Mouse (Mus musculus): ENCODE results near the gene Pcsk1n.

GRCm38 (mm10) chrX:7947900-7948492 lies 28.4 kb downstream of the Pcsk1n start:
- TF ChIP-seq POLR2A (IDR thresholded peaks at IDR 0.05; ENCODE audit: extremely low read depth, insufficient read depth, low read length) (0 out of 2 replicates have a peak, but pooled peaks have one; percentile 35), CTCF (IDR thresholded peaks at IDR 0.05; ENCODE audit: extremely low read depth, insufficient read depth, low read length) (no peak)

All from cortical plate, adult 2 months (tissue).